Mouse (Mus musculus) hindbrain, embryonic 13.5 days (tissue): ENCODE results near the gene Phf20. TPM values are rescaled to one million over a fixed set of nuclear protein-coding genes. Genes with fewer than 3 reads are reported as not detected.

Experiments used
- ATAC-seq: fragments of 200-750 bp; cut with Nextera tagmentation; 2 replicates; pipeline ENCODE4 v1.8.0; 2017; ENCODE audit warnings: moderate TSS enrichment; ENCODE audit not compliant: low FRiP score
- H3K27ac ChIP-seq: fragments of 300-500 bp; sonication (generic); 2 replicates; pipeline ENCODE4 v1.5.1; 2015; ENCODE audit warnings: inconsistent platforms, mild to moderate bottlenecking, moderate library complexity
- H3K27me3 ChIP-seq: fragments of 300-500 bp; sonication (generic); 2 replicates; pipeline ENCODE4 v1.6.1; 2015; ENCODE audit warnings: mild to moderate bottlenecking, inconsistent platforms
- H3K36me3 ChIP-seq: fragments of 300-500 bp; sonication (generic); 2 replicates; pipeline ENCODE4 v1.6.1; 2015; ENCODE audit warnings: mild to moderate bottlenecking, inconsistent platforms
- H3K4me1 ChIP-seq: fragments of 300-500 bp; sonication (generic); replicated peaks from 2 replicates; pipeline ENCODE4 v1.6.1; 2015; ENCODE audit warnings: inconsistent platforms
- H3K4me2 ChIP-seq: fragments of 300-500 bp; sonication (generic); 2 replicates; pipeline ENCODE4 v1.6.1; 2015; ENCODE audit warnings: inconsistent platforms, mild to moderate bottlenecking, moderate library complexity
- H3K4me3 ChIP-seq: fragments of 300-500 bp; sonication (generic); 2 replicates; pipeline ENCODE4 v1.5.1; 2015; ENCODE audit warnings: mild to moderate bottlenecking, inconsistent platforms
- H3K9ac ChIP-seq: fragments of 300-500 bp; sonication (generic); 2 replicates; pipeline ENCODE4 v1.6.1; 2015; ENCODE audit warnings: mild to moderate bottlenecking, inconsistent platforms
- H3K9me3 ChIP-seq: fragments of 300-500 bp; sonication (generic); 2 replicates; pipeline ENCODE4 v1.6.1; 2016; ENCODE audit warnings: inconsistent platforms
- WGBS: fragments of 180-500 bp; shearing (Covaris S2); methylation state at CpG from one replicate; pipeline ENCODE4 v1.1.7; 2015; 5-methylcytosine and 5-hydroxymethylcytosine counted together
- polyA plus RNA-seq: library from polyadenylated mRNA; unstranded; fragments of >200 nt; fragmentation: Nextera tagmentation; extraction: Ambion mirVana; gene quantifications from 2 replicates; pipeline ENCODE4 v1.2.1, GENCODE M21; 2015

Phf20 gene
- polyA plus RNA-seq, 1 experiment from 2014 or later, result 107 TPM

GRCm38 (mm10) chr2:156288222-156288621, 92.0 kb downstream of the Phf20 start:
- H3K4me1 ChIP-seq, result no peaks in the 10 kb centered on the region
- no peaks in the 10 kb centered on the region for H3K9me3 ChIP-seq
- no peak for ATAC-seq
- no peak overlapping the region for H3K4me2 ChIP-seq
- H3K27ac ChIP-seq, result no peak overlapping the region
- WGBS, result 95% methylated on average over 2 of the region's 2 CpGs
- no peak overlapping the region for H3K9ac ChIP-seq
- H3K4me3 ChIP-seq, result no peak overlapping the region
- H3K27me3 ChIP-seq, result no peaks in the 10 kb centered on the region
- H3K36me3 ChIP-seq, result peaks cover 48% of the 10 kb centered on the region

- Histone ChIP-seq H3K4me2 (no peak overlapping the region), H3K27ac (no peak overlapping the region), H3K4me3 (no peak overlapping the region), H3K9me3 (no peaks in the 10 kb centered on the region), H3K27me3 (no peaks in the 10 kb centered on the region), H3K36me3 (peaks cover 62% of the 10 kb centered on the region), H3K4me1 (no peaks in the 10 kb centered on the region), H3K9ac (no peak overlapping the region)
- ATAC-seq, result no peak
- 89% methylated on average over 2 of the region's 2 CpGs for WGBS
These were observed 93.4 kb downstream of the Phf20 start for GRCm38 (mm10) chr2:156289552-156290160.

- H3K4me1 ChIP-seq, result no peaks in the 10 kb centered on the region
- H3K9ac ChIP-seq, result no peak overlapping the region
- WGBS, result 97% methylated on average over 1 of the region's 1 CpGs
These were observed 95.7 kb downstream of the Phf20 start for GRCm38 (mm10) chr2:156291998-156292397.

GRCm38 (mm10) chr2:156295601-156296063, 99.4 kb downstream of the Phf20 start:
- H3K36me3 ChIP-seq, result peaks cover 71% of the 10 kb centered on the region
- 98% methylated on average over 2 of the region's 2 CpGs for WGBS
- no peak for ATAC-seq

More at GRCm38 (mm10) chr2:156291998-156292397, 95.7 kb downstream of the Phf20 start:
- H3K4me3 ChIP-seq, result no peak overlapping the region
- no peaks in the 10 kb centered on the region for H3K27me3 ChIP-seq
- H3K36me3 ChIP-seq, result peaks cover 75% of the 10 kb centered on the region
- no peak for ATAC-seq
- no peak overlapping the region for H3K27ac ChIP-seq
- H3K9me3 ChIP-seq, result no peaks in the 10 kb centered on the region
- no peak overlapping the region for H3K4me2 ChIP-seq

GRCm38 (mm10) chr2:156296190-156296589, 99.9 kb downstream of the Phf20 start:
- ATAC-seq, result no peak
- H3K36me3 ChIP-seq, result peaks cover 71% of the 10 kb centered on the region
- no peaks in the 10 kb centered on the region for H3K27me3 ChIP-seq
- no peak overlapping the region for H3K27ac ChIP-seq
- WGBS, result 96% methylated on average over 3 of the region's 3 CpGs
- no peaks in the 10 kb centered on the region for H3K9me3 ChIP-seq
- H3K4me3 ChIP-seq, result no peak overlapping the region
- H3K9ac ChIP-seq, result no peak overlapping the region
- no peaks in the 10 kb centered on the region; the same call in 1 of the 2 replicates for H3K4me1 ChIP-seq
- H3K4me2 ChIP-seq, result no peak overlapping the region

More at GRCm38 (mm10) chr2:156295601-156296063, 99.4 kb downstream of the Phf20 start:
- H3K4me1 ChIP-seq, result no peaks in the 10 kb centered on the region; the same call in 1 of the 2 replicates
- no peak overlapping the region for H3K4me3 ChIP-seq
- no peak overlapping the region for H3K4me2 ChIP-seq
- H3K27me3 ChIP-seq, result no peaks in the 10 kb centered on the region
- no peak overlapping the region for H3K27ac ChIP-seq
- no peak overlapping the region for H3K9ac ChIP-seq
- H3K9me3 ChIP-seq, result no peaks in the 10 kb centered on the region

GRCm38 (mm10) chr2:156297653-156298052, 101.4 kb downstream of the Phf20 start:
- Histone ChIP-seq H3K9me3 (no peaks in the 10 kb centered on the region), H3K27ac (no peak overlapping the region), H3K36me3 (peaks cover 80% of the 10 kb centered on the region), H3K9ac (no peak overlapping the region), H3K4me2 (no peak overlapping the region), H3K4me1 (no peaks in the 10 kb centered on the region; the same call in 1 of the 2 replicates), H3K4me3 (no peak overlapping the region), H3K27me3 (no peaks in the 10 kb centered on the region)
- no peak for ATAC-seq
- 90% methylated on average over 3 of the region's 3 CpGs for WGBS

- WGBS, result 91% methylated on average over 7 of the region's 7 CpGs
- no peak for ATAC-seq
These were observed 102.2 kb downstream of the Phf20 start for GRCm38 (mm10) chr2:156298458-156298857.

GRCm38 (mm10) chr2:156302063-156302462, 105.8 kb downstream of the Phf20 start:
- Histone ChIP-seq H3K27me3 (no peaks in the 10 kb centered on the region), H3K9me3 (no peaks in the 10 kb centered on the region), H3K4me2 (no peak overlapping the region), H3K9ac (no peak overlapping the region), H3K27ac (no peak overlapping the region), H3K4me3 (no peak overlapping the region), H3K4me1 (no peaks in the 10 kb centered on the region; the same call in 1 of the 2 replicates), H3K36me3 (peaks cover 67% of the 10 kb centered on the region)
- 90% methylated on average over 4 of the region's 4 CpGs for WGBS
- no peak for ATAC-seq

More at GRCm38 (mm10) chr2:156298458-156298857, 102.2 kb downstream of the Phf20 start:
- Histone ChIP-seq H3K9me3 (no peaks in the 10 kb centered on the region), H3K27ac (no peak overlapping the region), H3K27me3 (no peaks in the 10 kb centered on the region), H3K4me2 (no peak overlapping the region), H3K9ac (no peak overlapping the region), H3K4me3 (no peak overlapping the region), H3K4me1 (no peaks in the 10 kb centered on the region; the same call in 1 of the 2 replicates), H3K36me3 (peaks cover 78% of the 10 kb centered on the region)

- no peak for ATAC-seq
- H3K4me1 ChIP-seq, result no peaks in the 10 kb centered on the region
- no peak overlapping the region for H3K4me3 ChIP-seq
- WGBS, result 91% methylated on average over 4 of the region's 4 CpGs
- no peak overlapping the region for H3K9ac ChIP-seq
- no peak overlapping the region for H3K27ac ChIP-seq
- no peaks in the 10 kb centered on the region for H3K27me3 ChIP-seq
- H3K9me3 ChIP-seq, result no peaks in the 10 kb centered on the region
- no peak overlapping the region for H3K4me2 ChIP-seq
- peaks cover 59% of the 10 kb centered on the region for H3K36me3 ChIP-seq
These were observed 108.1 kb downstream of the Phf20 start for GRCm38 (mm10) chr2:156304351-156304750.

- 87% methylated on average over 2 of the region's 2 CpGs for WGBS
- H3K36me3 ChIP-seq, result peaks cover 53% of the 10 kb centered on the region
- 0 out of 2 replicates have a peak, but pooled peaks have one; percentile 36 for ATAC-seq
- H3K4me3 ChIP-seq, result no peak overlapping the region
- no peak overlapping the region for H3K27ac ChIP-seq
- no peak overlapping the region for H3K9ac ChIP-seq
- no peak overlapping the region for H3K4me2 ChIP-seq
- no peaks in the 10 kb centered on the region for H3K27me3 ChIP-seq
- H3K9me3 ChIP-seq, result no peaks in the 10 kb centered on the region
- H3K4me1 ChIP-seq, result no peaks in the 10 kb centered on the region
These were observed 109.6 kb downstream of the Phf20 start for GRCm38 (mm10) chr2:156305818-156306217.

GRCm38 (mm10) chr2:156307261-156307660, 111.0 kb downstream of the Phf20 start:
- Histone ChIP-seq H3K36me3 (peaks cover 42% of the 10 kb centered on the region), H3K27me3 (no peaks in the 10 kb centered on the region), H3K27ac (no peak overlapping the region), H3K4me3 (no peak overlapping the region), H3K9ac (no peak overlapping the region), H3K4me1 (peaks cover 7% of the 10 kb centered on the region), H3K9me3 (no peaks in the 10 kb centered on the region), H3K4me2 (no peak overlapping the region)
- WGBS, result 57% methylated on average over 5 of the region's 5 CpGs
- ATAC-seq, result no peak

- Histone ChIP-seq H3K9me3 (no peaks in the 10 kb centered on the region), H3K27ac (no peak overlapping the region), H3K36me3 (peaks cover 21% of the 10 kb centered on the region), H3K27me3 (no peaks in the 10 kb centered on the region), H3K9ac (no peak overlapping the region), H3K4me3 (no peak overlapping the region), H3K4me1 (peaks cover 16% of the 10 kb centered on the region), H3K4me2 (no peak overlapping the region)
- no peak for ATAC-seq
- 95% methylated on average over 5 of the region's 5 CpGs for WGBS
These were observed 113.7 kb downstream of the Phf20 start for GRCm38 (mm10) chr2:156309948-156310347.

GRCm38 (mm10) chr2:156310455-156310854, 114.2 kb downstream of the Phf20 start:
- WGBS, result 91% methylated on average over 5 of the region's 5 CpGs
- ATAC-seq, result no peak
- Histone ChIP-seq H3K9ac (no peak overlapping the region), H3K27ac (no peak overlapping the region), H3K36me3 (peaks cover 16% of the 10 kb centered on the region), H3K4me3 (no peak overlapping the region), H3K4me2 (no peak overlapping the region), H3K27me3 (no peaks in the 10 kb centered on the region), H3K4me1 (peaks cover 16% of the 10 kb centered on the region), H3K9me3 (no peaks in the 10 kb centered on the region)
